Comparison of ENCODE assay signal across 7 mouse cellular contexts in genomic region chr17:35918276-35919059, GRCm38 (mm10). TPM values are rescaled to one million over a fixed set of nuclear protein-coding genes. Genes with fewer than 3 reads are reported as not detected.
DNase-seq lines count a peak whose midpoint lies in the region; ATAC-seq and TF ChIP-seq lines count a peak whose summit lies in the region.

No protein-coding gene starts in this region.

- ATAC-seq in heart, embryonic 16.5 days (replicated peaks; ENCODE audit: extremely low read depth, insufficient read depth, low FRiP score) = no peak
- no peak for ATAC-seq in midbrain, embryonic 12.5 days (ENCODE audit: low FRiP score, low read depth)

- peaks cover 0 to 8% of the 10 kb centered on the region in 2 experiments; a peak in 2 of 4 replicates for H3K4me1 ChIP-seq in ES-E14 (ENCODE audit: control insufficient read depth in 2 of 2, insufficient read depth in 2 of 2, low read length in 2 of 2, poor library complexity in 1 of 2)
- peaks cover 22% of the 10 kb centered on the region for H3K4me1 ChIP-seq in heart, embryonic 16.5 days (ENCODE audit: control insufficient read depth, insufficient read depth, low read length)
- H3K4me1 ChIP-seq in midbrain, embryonic 12.5 days = peaks cover 29% of the 10 kb centered on the region

- under 1% methylated on average over 11 of the region's 11 CpGs for WGBS in heart, embryonic 16.5 days
- WGBS in midbrain, embryonic 12.5 days = under 1% methylated on average over 11 of the region's 11 CpGs

- no peaks in the 10 kb centered on the region for H3K27me3 ChIP-seq in C2C12 (ENCODE audit: control insufficient read depth, insufficient read depth, insufficient read length)
- no peaks in the 10 kb centered on the region for H3K27me3 ChIP-seq in heart, embryonic 16.5 days (ENCODE audit: control insufficient read depth, insufficient read depth, low read length)
- H3K27me3 ChIP-seq in midbrain, embryonic 12.5 days = no peaks in the 10 kb centered on the region

- no peak for TF ChIP-seq CTCF in C2C12 (IDR thresholded peaks at IDR 0.05; ENCODE audit: control insufficient read depth, insufficient read depth, insufficient read length)

- peak overlapping the region; percentile 67 for H3ac ChIP-seq in C2C12 (ENCODE audit: control insufficient read depth, insufficient read length, low read depth)

- H3K9ac ChIP-seq in ES-E14 (ENCODE audit: insufficient read depth, low read depth, low read length, poor library complexity, severe bottlenecking) = peak overlapping the region; percentile 96
- H3K9ac ChIP-seq in heart, embryonic 16.5 days (ENCODE audit: low read length) = peak overlapping the region; percentile 96
- peak overlapping the region; percentile 99 for H3K9ac ChIP-seq in midbrain, embryonic 12.5 days (replicated peaks)

- peaks cover 64% of the 10 kb centered on the region for H3K36me3 ChIP-seq in C2C12 (ENCODE audit: control insufficient read depth, insufficient read depth)
- peaks cover 29% of the 10 kb centered on the region for H3K36me3 ChIP-seq in ES-E14 (ENCODE audit: control insufficient read depth, insufficient read depth, low read length, poor library complexity, severe bottlenecking)
- peaks cover 8% of the 10 kb centered on the region; the same call in 1 of the 2 replicates for H3K36me3 ChIP-seq in heart, embryonic 16.5 days (ENCODE audit: control insufficient read depth, insufficient read depth)
- H3K36me3 ChIP-seq in midbrain, embryonic 12.5 days = peaks cover 12% of the 10 kb centered on the region

- DNase-seq in ES-E14 (ENCODE audit: low read depth, low spot score) = no peak
- DNase-seq in embryo, embryonic 10 days (ENCODE audit: low spot score) = peak; percentile 61
- peak; percentile 51 to 71 for DNase-seq in kidney, postnatal 4 days
- DNase-seq in thymus, postnatal 0 days (ENCODE audit: low spot score) = peak; percentile 64

- H3K4me3 ChIP-seq in C2C12 (ENCODE audit: insufficient read depth, poor library complexity, severe bottlenecking) (peak overlapping the region; percentile 88), ES-E14 (ENCODE audit: insufficient read depth in 1 of 2, low read depth in 1 of 2, low read length in 2 of 2, poor library complexity in 1 of 2, severe bottlenecking in 1 of 2) (peak overlapping the region; percentile 69 to 82)
- H3K4me3 ChIP-seq in heart, embryonic 16.5 days (ENCODE audit: low read length) = peak overlapping the region; percentile 72
- peak overlapping the region; percentile 78 for H3K4me3 ChIP-seq in midbrain, embryonic 12.5 days

- H3K27ac ChIP-seq in ES-E14 (ENCODE audit: insufficient read depth, low read depth, low read length, poor library complexity, severe bottlenecking) = peak overlapping the region; percentile 92
- H3K27ac ChIP-seq in heart, embryonic 16.5 days (ENCODE audit: low read length) = peak overlapping the region; percentile 99
- peak overlapping the region; percentile 99 for H3K27ac ChIP-seq in midbrain, embryonic 12.5 days (replicated peaks)

- no peaks in the 10 kb centered on the region for H3K9me3 ChIP-seq in ES-E14 (ENCODE audit: control insufficient read depth, insufficient read depth, low read depth, low read length)
- H3K9me3 ChIP-seq in heart, embryonic 16.5 days (replicated peaks; ENCODE audit: control insufficient read depth, low read length) = no peaks in the 10 kb centered on the region
- no peaks in the 10 kb centered on the region for H3K9me3 ChIP-seq in midbrain, embryonic 12.5 days

- peak overlapping the region; percentile 98 for H3K4me2 ChIP-seq in heart, embryonic 16.5 days (ENCODE audit: low read depth, low read length)
- H3K4me2 ChIP-seq in midbrain, embryonic 12.5 days (replicated peaks) = peak overlapping the region; percentile 71

- peaks cover 52% of the 10 kb centered on the region for H3K79me3 ChIP-seq in C2C12 (ENCODE audit: low read depth)

- in situ Hi-C loops in ES-E14 (cut with MboI; ENCODE audit: low sequenced_read_pairs in 2 of 2, unreplicated experiment in 2 of 2) = no loop called here

- peaks cover 78% of the 10 kb centered on the region for H3K79me2 ChIP-seq in C2C12 (ENCODE audit: control insufficient read depth, insufficient read depth)

TF ChIP-seq in C2C12, 6 proteins besides CTCF, POLR2A, EP300 and RAD21:
- TF ChIP-seq USF1 (IDR thresholded peaks at IDR 0.05; ENCODE audit: low read depth) (no peak), CEBPB (IDR thresholded peaks at IDR 0.05; ENCODE audit: low read depth) (no peak), MAX (IDR thresholded peaks at IDR 0.05) (no peak), MYOD1 (IDR thresholded peaks at IDR 0.05; ENCODE audit: control insufficient read depth, insufficient read length, low read depth) (no peak), FOSL1 (IDR thresholded peaks at IDR 0.05; ENCODE audit: insufficient read depth, low read length, poor library complexity, severe bottlenecking) (no peak), MYOG (IDR thresholded peaks at IDR 0.05; ENCODE audit: control insufficient read depth, extremely low read depth, insufficient read length) (no peak)

TF ChIP-seq in ES-E14, 5 proteins besides CTCF, POLR2A, EP300 and RAD21:
- TF ChIP-seq ZC3H11A (IDR thresholded peaks at IDR 0.05; ENCODE audit: borderline replicate concordance, low read depth, low read length) = no peak
- peak; percentile 10; the same call in 1 of the 2 replicates for TF ChIP-seq CHD2 (IDR thresholded peaks at IDR 0.05; ENCODE audit: low read depth, low read length)
- TF ChIP-seq ZNF384 (IDR thresholded peaks at IDR 0.05; ENCODE audit: low read depth, low read length) = peak; percentile 62; the same call in 1 of the 2 replicates
TF ChIP-seq in ES-E14: peak in this region for 2.

RNA-seq across cellular contexts. Expression of gene Ppp1r10, which starts 2.2 kb away (rescaled TPM):
- 33.1 TPM for polyA plus RNA-seq in C2C12 (2012; fragmentation: generic; extraction: Trizol)
- total RNA-seq in ES-E14 (2012; rRNA removed) = 64.8 and 68.2 TPM in 2 replicates
- 25.3 and 28.7 TPM in 2 replicates for polyA plus RNA-seq in heart, embryonic 16.5 days (2015; fragmentation: Nextera tagmentation; extraction: Ambion mirVana)
- polyA plus RNA-seq in midbrain, embryonic 12.5 days (2016; fragmentation: Nextera tagmentation; extraction: Ambion mirVana) = 68.6 and 70.4 TPM in 2 replicates
- 35.6 and 36.0 TPM in 2 replicates for polyA plus RNA-seq in thymus, postnatal 0 days (2015; fragmentation: Nextera tagmentation; extraction: Ambion mirVana)

RNA-seq across cellular contexts. Expression of gene Mrps18b, which starts 2.3 kb away (rescaled TPM):
- polyA plus RNA-seq in C2C12 (2012; fragmentation: generic; extraction: Trizol) = 153 TPM
- 189 and 226 TPM in 2 replicates for total RNA-seq in ES-E14 (2012; rRNA removed)
- 70.1 and 77.3 TPM in 2 replicates for polyA plus RNA-seq in heart, embryonic 16.5 days (2015; fragmentation: Nextera tagmentation; extraction: Ambion mirVana)
- 45.5 and 53.6 TPM in 2 replicates for polyA plus RNA-seq in midbrain, embryonic 12.5 days (2016; fragmentation: Nextera tagmentation; extraction: Ambion mirVana)
- polyA plus RNA-seq in thymus, postnatal 0 days (2015; fragmentation: Nextera tagmentation; extraction: Ambion mirVana) = 91.1 and 93.5 TPM in 2 replicates

RNA-seq across cellular contexts. Expression of gene Atat1, which starts 8.6 kb away (rescaled TPM):
- 13.1 TPM for polyA plus RNA-seq in C2C12 (2012; fragmentation: generic; extraction: Trizol)
- 12.5 and 12.9 TPM in 2 replicates for total RNA-seq in ES-E14 (2012; rRNA removed)
- 41.1 and 45.5 TPM in 2 replicates for polyA plus RNA-seq in heart, embryonic 16.5 days (2015; fragmentation: Nextera tagmentation; extraction: Ambion mirVana)
- 279 and 282 TPM in 2 replicates for polyA plus RNA-seq in midbrain, embryonic 12.5 days (2016; fragmentation: Nextera tagmentation; extraction: Ambion mirVana)
- polyA plus RNA-seq in thymus, postnatal 0 days (2015; fragmentation: Nextera tagmentation; extraction: Ambion mirVana) = 16.4 and 17.5 TPM in 2 replicates

RNA-seq across cellular contexts. Expression of gene 2310061I04Rik, which starts 21.2 kb away (rescaled TPM):
- 36.0 TPM for polyA plus RNA-seq in C2C12 (2012; fragmentation: generic; extraction: Trizol)
- total RNA-seq in ES-E14 (2012; rRNA removed) = 13.6 and 15.8 TPM in 2 replicates
- polyA plus RNA-seq in heart, embryonic 16.5 days (2015; fragmentation: Nextera tagmentation; extraction: Ambion mirVana) = 33.7 and 34.6 TPM in 2 replicates
- 24.9 and 29.2 TPM in 2 replicates for polyA plus RNA-seq in midbrain, embryonic 12.5 days (2016; fragmentation: Nextera tagmentation; extraction: Ambion mirVana)
- polyA plus RNA-seq in thymus, postnatal 0 days (2015; fragmentation: Nextera tagmentation; extraction: Ambion mirVana) = 24.5 and 27.1 TPM in 2 replicates

RNA-seq across cellular contexts. Expression of gene Dhx16, which starts 38.8 kb away (rescaled TPM):
- 42.4 TPM for polyA plus RNA-seq in C2C12 (2012; fragmentation: generic; extraction: Trizol)
- total RNA-seq in ES-E14 (2012; rRNA removed) = 202 and 391 TPM in 2 replicates
- polyA plus RNA-seq in heart, embryonic 16.5 days (2015; fragmentation: Nextera tagmentation; extraction: Ambion mirVana) = 27.4 and 29.2 TPM in 2 replicates
- polyA plus RNA-seq in midbrain, embryonic 12.5 days (2016; fragmentation: Nextera tagmentation; extraction: Ambion mirVana) = 47.8 and 48.2 TPM in 2 replicates
- 48.9 and 50.6 TPM in 2 replicates for polyA plus RNA-seq in thymus, postnatal 0 days (2015; fragmentation: Nextera tagmentation; extraction: Ambion mirVana)
